Mouse (Mus musculus) small intestine, adult 2 months (tissue): ENCODE data around the gene Slco1c1.

ENCODE experiments used
- CTCF ChIP-seq: fragments of 200-500 bp; IDR thresholded peaks from 2 replicates; pipeline ENCODE4 v1.5.1; 2012; ENCODE audit warnings: low read depth, mild to moderate bottlenecking, control low read depth, inconsistent platforms, low read length, moderate library complexity, mixed read lengths; ENCODE audit not compliant: insufficient replicate concordance, insufficient read length; ENCODE audit errors: extremely low read depth
- POLR2A ChIP-seq: fragments of 200-500 bp; IDR thresholded peaks from 2 replicates; pipeline ENCODE4 v1.6.1; 2012; ENCODE audit warnings: low read depth, mild to moderate bottlenecking, control low read depth, inconsistent platforms, low read length, moderate library complexity

GRCm38 (mm10) chr6:141567366-141567765 is 43.2 kb downstream of the Slco1c1 start:
- TF ChIP-seq POLR2A: no peak
- no peak for TF ChIP-seq CTCF
